Mouse (Mus musculus): ENCODE results near the gene Zfp831.

Zfp831 gene

GRCm38 (mm10) chr2:174727114-174727823, 83.9 kb downstream of the Zfp831 start:
- no peak for DNase-seq (ENCODE audit: low spot score in 2 of 2)

DNA sequence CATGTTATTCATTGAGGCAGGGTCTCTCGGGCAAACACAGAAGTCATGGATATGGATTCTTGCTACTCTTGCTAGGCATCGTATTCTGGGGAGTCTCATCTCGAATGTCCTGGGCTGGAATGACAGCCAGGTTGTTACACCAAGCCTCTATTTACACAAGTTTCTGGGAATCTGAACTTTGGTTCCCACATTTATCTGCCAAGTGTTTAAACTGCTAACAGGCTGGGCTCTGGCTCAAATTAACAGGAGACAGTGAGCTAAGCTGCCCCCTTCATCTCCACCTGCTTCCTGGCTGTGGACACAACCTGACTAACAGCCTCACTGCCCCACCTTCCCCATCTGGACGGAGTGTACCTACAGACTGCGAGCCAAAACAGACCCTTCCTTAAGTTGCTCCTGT, 88.6 kb downstream of the Zfp831 start:
- no peak for DNase-seq (ENCODE audit: low spot score in 2 of 2)

GRCm38 (mm10) chr2:174735270-174735669, 91.9 kb downstream of the Zfp831 start:
- DNase-seq (ENCODE audit: low spot score in 2 of 2): no peak

GRCm38 (mm10) chr2:174747182-174747581, 103.8 kb downstream of the Zfp831 start:
- no peak for DNase-seq (ENCODE audit: low spot score in 2 of 2)

GRCm38 (mm10) chr2:174748381-174748780, 105.0 kb downstream of the Zfp831 start:
- no peak for DNase-seq (ENCODE audit: low spot score in 2 of 2)

DNA sequence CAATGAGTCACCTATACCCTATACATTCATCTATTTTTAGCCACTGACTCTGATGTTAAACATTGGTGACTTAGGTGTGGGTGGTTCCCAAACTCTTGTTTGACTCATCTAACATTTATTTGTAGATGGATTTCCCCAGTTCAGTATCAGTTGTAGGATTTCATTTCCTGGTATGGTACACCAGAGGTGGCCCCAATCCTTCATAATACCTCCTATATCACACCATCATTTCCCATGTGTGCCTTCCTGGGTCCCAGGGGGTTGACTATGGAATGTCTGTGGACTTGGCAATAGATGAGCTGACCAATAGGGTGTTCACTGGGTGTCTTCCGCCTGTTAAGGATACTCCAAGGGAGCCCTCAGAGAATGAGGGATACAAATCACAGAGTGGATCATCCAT, 109.9 kb downstream of the Zfp831 start:
- no peak for DNase-seq (ENCODE audit: low spot score in 2 of 2)

DNA sequence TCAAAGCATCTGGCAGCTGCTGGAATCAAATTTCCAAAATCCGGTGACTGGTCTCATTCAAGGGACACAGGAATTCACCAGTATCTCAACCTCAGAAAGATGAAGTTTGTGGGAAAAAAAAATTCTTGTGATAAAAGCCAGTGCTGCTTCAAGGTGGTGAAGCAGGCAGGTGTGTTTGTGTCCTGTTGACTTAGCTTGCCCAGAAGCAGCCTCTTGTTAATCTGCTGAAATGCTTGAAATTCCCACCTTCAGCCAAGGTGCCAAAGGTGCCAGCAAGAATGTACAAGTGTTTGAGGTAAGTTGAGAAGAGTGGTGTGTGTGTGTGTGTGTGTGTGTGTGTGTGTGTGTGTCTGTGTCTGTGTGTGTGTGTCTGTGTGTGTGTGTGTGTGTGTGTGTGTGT, 110.9 kb downstream of the Zfp831 start:
- no peak for DNase-seq (ENCODE audit: low spot score in 2 of 2)

GRCm38 (mm10) chr2:174759189-174759588, 115.9 kb downstream of the Zfp831 start:
- DNase-seq (ENCODE audit: low spot score in 2 of 2): no peak
